13 mouse cellular contexts compared by ENCODE assay signal in genomic region chr10:41991364-41992058, GRCm38 (mm10). TPM values are rescaled to one million over a fixed set of nuclear protein-coding genes. Genes with fewer than 3 reads are reported as not detected.
DNase-seq lines count a peak whose midpoint lies in the region; ATAC-seq and TF ChIP-seq lines count a peak whose summit lies in the region.
"Had no signal": no experiment of that assay in that cellular context is flagged by ENCODE, and none has a peak within 500 bp of the region (broad histone marks: within the 10 kb centered on the region; RNA-seq: fewer than 3 reads in every experiment).

No protein-coding gene starts in this region.

- peak; percentile 34 for DNase-seq in R1 (ENCODE audit: low read depth, low spot score)
- peak; percentile 51 for DNase-seq in lung, postnatal 14 days
- DNase-seq in spleen, adult 12 weeks (ENCODE audit: low spot score), result no peak
- DNase-seq: cerebellum, adult 9-11 months; kidney, adult 11 months; right cerebral cortex, postnatal 4 days had no signal

- H3K79me2 ChIP-seq in C2C12 (ENCODE audit: control insufficient read depth, insufficient read depth), result no peaks in the 10 kb centered on the region

- TF ChIP-seq CTCF in intestine, postnatal 0 days (IDR thresholded peaks at IDR 0.05; ENCODE audit: low read depth), result no peak
- TF ChIP-seq CTCF in C2C12 (IDR thresholded peaks at IDR 0.05; ENCODE audit: control insufficient read depth, insufficient read depth, insufficient read length), result no peak

- no peaks in the 10 kb centered on the region for H3K79me3 ChIP-seq in C2C12 (ENCODE audit: low read depth)

- H3K4me2 ChIP-seq in intestine, embryonic 15.5 days (replicated peaks), result 0 out of 2 replicates have a peak overlapping the region, but pooled peaks have one; percentile 3
- H3K4me2 ChIP-seq in intestine, postnatal 0 days (replicated peaks; ENCODE audit: low read depth), result no peak overlapping the region
- H3K4me2 ChIP-seq in forebrain, embryonic 12.5 days, result no peak overlapping the region
- H3K4me2 ChIP-seq in forebrain, embryonic 16.5 days (ENCODE audit: low read length), result no peak overlapping the region
- H3K4me2 ChIP-seq: neural tube, embryonic 12.5 days had no signal

- WGBS in intestine, embryonic 15.5 days, result 28% methylated on average over 14 of the region's 14 CpGs
- WGBS in intestine, postnatal 0 days, result 27% methylated on average over 14 of the region's 14 CpGs
- WGBS in forebrain, embryonic 12.5 days, result 23% methylated on average over 14 of the region's 14 CpGs
- WGBS in forebrain, embryonic 16.5 days, result 22% methylated on average over 14 of the region's 14 CpGs

- H3K4me3 ChIP-seq in intestine, embryonic 15.5 days (replicated peaks), result no peak overlapping the region
- H3K4me3 ChIP-seq in intestine, postnatal 0 days (ENCODE audit: low read depth, low read length), result no peak overlapping the region
- H3K4me3 ChIP-seq in C2C12 (ENCODE audit: insufficient read depth, poor library complexity, severe bottlenecking), result no peak overlapping the region
- no peak overlapping the region for H3K4me3 ChIP-seq in forebrain, embryonic 12.5 days (replicated peaks)
- no peak overlapping the region for H3K4me3 ChIP-seq in forebrain, embryonic 16.5 days (replicated peaks; ENCODE audit: low read length)
- H3K4me3 ChIP-seq: neural tube, embryonic 12.5 days had no signal

- no peak overlapping the region for H3K27ac ChIP-seq in intestine, embryonic 15.5 days
- no peak overlapping the region for H3K27ac ChIP-seq in intestine, postnatal 0 days (ENCODE audit: low read depth, low read length)
- no peak overlapping the region for H3K27ac ChIP-seq in forebrain, embryonic 12.5 days
- H3K27ac ChIP-seq in forebrain, embryonic 16.5 days (ENCODE audit: low read length), result no peak overlapping the region
- H3K27ac ChIP-seq: neural tube, embryonic 12.5 days had no signal

- peaks cover 5% of the 10 kb centered on the region; the same call in 1 of the 2 replicates for H3K4me1 ChIP-seq in intestine, embryonic 15.5 days (replicated peaks)
- no peaks in the 10 kb centered on the region for H3K4me1 ChIP-seq in intestine, postnatal 0 days (replicated peaks; ENCODE audit: control insufficient read depth, insufficient read depth, low read length)
- H3K4me1 ChIP-seq in forebrain, embryonic 12.5 days, result peaks cover 14% of the 10 kb centered on the region; the same call in 1 of the 2 replicates
- H3K4me1 ChIP-seq in forebrain, embryonic 16.5 days (replicated peaks; ENCODE audit: control insufficient read depth, insufficient read depth, low read length), result no peaks in the 10 kb centered on the region; the same call in 1 of the 2 replicates
- H3K4me1 ChIP-seq: neural tube, embryonic 12.5 days had no signal

- no peak overlapping the region for H3K9ac ChIP-seq in intestine, embryonic 15.5 days
- no peak overlapping the region for H3K9ac ChIP-seq in intestine, postnatal 0 days (ENCODE audit: low read depth, low read length)
- no peak overlapping the region for H3K9ac ChIP-seq in forebrain, embryonic 12.5 days
- no peak overlapping the region for H3K9ac ChIP-seq in forebrain, embryonic 16.5 days (replicated peaks; ENCODE audit: low read depth, low read length)
- H3K9ac ChIP-seq: neural tube, embryonic 12.5 days had no signal

- H3ac ChIP-seq in C2C12 (ENCODE audit: control insufficient read depth, insufficient read length, low read depth), result no peak overlapping the region

- no peak for ATAC-seq in intestine, embryonic 15.5 days
- no peak for ATAC-seq in intestine, postnatal 0 days
- ATAC-seq in forebrain, embryonic 12.5 days (ENCODE audit: low FRiP score), result no peak
- ATAC-seq in forebrain, embryonic 16.5 days, result no peak

- H3K36me3 ChIP-seq in intestine, embryonic 15.5 days, result no peaks in the 10 kb centered on the region
- no peaks in the 10 kb centered on the region for H3K36me3 ChIP-seq in intestine, postnatal 0 days (ENCODE audit: control insufficient read depth, insufficient read depth)
- H3K36me3 ChIP-seq in C2C12 (ENCODE audit: control insufficient read depth, insufficient read depth), result no peaks in the 10 kb centered on the region
- H3K36me3 ChIP-seq in forebrain, embryonic 12.5 days (replicated peaks), result no peaks in the 10 kb centered on the region
- no peaks in the 10 kb centered on the region for H3K36me3 ChIP-seq in forebrain, embryonic 16.5 days (ENCODE audit: control insufficient read depth, insufficient read depth)
- H3K36me3 ChIP-seq: G1E; neural tube, embryonic 12.5 days had no signal

- H3K27me3 ChIP-seq in intestine, embryonic 15.5 days (replicated peaks), result no peaks in the 10 kb centered on the region
- no peaks in the 10 kb centered on the region for H3K27me3 ChIP-seq in intestine, postnatal 0 days (replicated peaks; ENCODE audit: control insufficient read depth, insufficient read depth, low read length)
- H3K27me3 ChIP-seq in C2C12 (ENCODE audit: control insufficient read depth, insufficient read depth, insufficient read length), result no peaks in the 10 kb centered on the region
- peaks cover 30% of the 10 kb centered on the region for H3K27me3 ChIP-seq in forebrain, embryonic 12.5 days
- no peaks in the 10 kb centered on the region for H3K27me3 ChIP-seq in forebrain, embryonic 16.5 days (replicated peaks; ENCODE audit: control insufficient read depth, insufficient read depth, low read length)
- H3K27me3 ChIP-seq: neural tube, embryonic 12.5 days had no signal

- H3K9me3 ChIP-seq in intestine, embryonic 15.5 days, result no peaks in the 10 kb centered on the region
- no peaks in the 10 kb centered on the region for H3K9me3 ChIP-seq in intestine, postnatal 0 days (ENCODE audit: control insufficient read depth)
- no peaks in the 10 kb centered on the region for H3K9me3 ChIP-seq in forebrain, embryonic 12.5 days
- H3K9me3 ChIP-seq in forebrain, embryonic 16.5 days (ENCODE audit: control insufficient read depth, low read length), result no peaks in the 10 kb centered on the region
- H3K9me3 ChIP-seq: G1E; neural tube, embryonic 12.5 days had no signal

TF ChIP-seq in C2C12, 6 proteins besides CTCF, POLR2A, EP300 and RAD21:
- TF ChIP-seq MYOD1 (IDR thresholded peaks at IDR 0.05; ENCODE audit: control insufficient read depth, insufficient read length, low read depth) (no peak), CEBPB (IDR thresholded peaks at IDR 0.05; ENCODE audit: low read depth) (peak; percentile 85)

RNA-seq across cellular contexts. Expression of gene Armc2, which starts 26.7 kb away (rescaled TPM):
- 1.3 and 2.1 TPM in 2 replicates for polyA plus RNA-seq in intestine, embryonic 15.5 days (2015; fragmentation: Nextera tagmentation; extraction: Ambion mirVana)
- 0.77 and 1.2 TPM in 2 replicates for polyA plus RNA-seq in intestine, postnatal 0 days (2015; fragmentation: Nextera tagmentation; extraction: Ambion mirVana)
- polyA plus RNA-seq in C2C12 (2012; fragmentation: generic; extraction: Trizol), result 0.20 TPM
- 3.6 and 4.6 TPM in 2 replicates for polyA plus RNA-seq in forebrain, embryonic 12.5 days (2016; fragmentation: Nextera tagmentation; extraction: Ambion mirVana)
- 8.2 and 10.1 TPM in 2 replicates for polyA plus RNA-seq in forebrain, embryonic 16.5 days (2015; fragmentation: Nextera tagmentation; extraction: Ambion mirVana)
- polyA plus RNA-seq: G1E had no signal
